Mouse (Mus musculus) C2C12 (cell line): Measurements from ENCODE around the gene Dach1. TPM values are rescaled to one million over a fixed set of nuclear protein-coding genes. Genes with fewer than 3 reads are reported as not detected.

Experiments used
- H3K27me3 ChIP-seq: one replicate; pipeline ENCODE4 v1.6.1; 2011; ENCODE audit not compliant: control insufficient read depth, insufficient read depth, insufficient read length
- H3K36me3 ChIP-seq: one replicate; pipeline ENCODE4 v1.6.1; 2011; ENCODE audit not compliant: control insufficient read depth, insufficient read depth
- H3K4me3 ChIP-seq: one replicate; pipeline ENCODE4 v1.5.1; 2011; ENCODE audit warnings: mild to moderate bottlenecking, control low read depth; ENCODE audit not compliant: poor library complexity, insufficient read depth, severe bottlenecking
- H3K79me2 ChIP-seq: one replicate; pipeline ENCODE4 v1.6.1; 2011; ENCODE audit not compliant: control insufficient read depth, insufficient read depth
- H3K79me3 ChIP-seq: one replicate; pipeline ENCODE4 v1.6.1; 2011; ENCODE audit warnings: low read depth, control low read depth
- H3ac ChIP-seq: one replicate; pipeline ENCODE3; 2011; ENCODE audit warnings: low read depth; ENCODE audit not compliant: control insufficient read depth, insufficient read length
- CEBPB ChIP-seq: IDR thresholded peaks from one replicate; pipeline ENCODE4 v1.6.1; 2011; ENCODE audit warnings: low read depth, mild to moderate bottlenecking, control low read depth, moderate library complexity
- CTCF ChIP-seq: IDR thresholded peaks from one replicate; pipeline ENCODE4 v1.5.1; 2011; ENCODE audit not compliant: control insufficient read depth, insufficient read depth, insufficient read length
- FOSL1 ChIP-seq: IDR thresholded peaks from one replicate; pipeline ENCODE4 v1.8.0; 2011; ENCODE audit warnings: mild to moderate bottlenecking, low read length; ENCODE audit not compliant: poor library complexity, insufficient read depth, severe bottlenecking
- MAX ChIP-seq: IDR thresholded peaks from one replicate; pipeline ENCODE4 v1.6.1; 2011; ENCODE audit warnings: mild to moderate bottlenecking, control low read depth
- MYOD1 ChIP-seq: IDR thresholded peaks from one replicate; pipeline ENCODE4 v1.6.1; 2011; ENCODE audit warnings: low read depth; ENCODE audit not compliant: control insufficient read depth, insufficient read length
- MYOG ChIP-seq: IDR thresholded peaks from one replicate; pipeline ENCODE4 v1.6.1; 2011; ENCODE audit not compliant: control insufficient read depth, insufficient read length; ENCODE audit errors: extremely low read depth
- USF1 ChIP-seq: IDR thresholded peaks from one replicate; pipeline ENCODE4 v1.6.1; 2011; ENCODE audit warnings: low read depth, mild to moderate bottlenecking, control low read depth, moderate library complexity
- polyA plus RNA-seq: library from polyadenylated mRNA; unstranded; fragments of >200 nt; fragmentation: generic; extraction: Trizol; gene quantifications from one replicate; pipeline ENCODE4 v1.2.1, GENCODE M21; 2012; ENCODE audit warnings: missing spikeins

The Dach1 gene
- polyA plus RNA-seq, 1 experiment: not detected

GRCm38 (mm10) chr14:98047670-98048069 lies 121.9 kb downstream of the Dach1 start:
- Histone ChIP-seq H3K4me3 (no peak overlapping the region), H3K27me3 (no peaks in the 10 kb centered on the region), H3K79me2 (no peaks in the 10 kb centered on the region), H3ac (no peak overlapping the region), H3K79me3 (no peaks in the 10 kb centered on the region), H3K36me3 (no peaks in the 10 kb centered on the region)
- no peak for TF ChIP-seq MYOD1
- TF ChIP-seq USF1: no peak
- TF ChIP-seq FOSL1: no peak
- no peak for TF ChIP-seq CEBPB
- no peak for TF ChIP-seq CTCF
- no peak for TF ChIP-seq MAX

GRCm38 (mm10) chr14:98046960-98047359 lies 122.6 kb downstream of the Dach1 start:
- no peak overlapping the region for H3K4me3 ChIP-seq
- no peaks in the 10 kb centered on the region for H3K36me3 ChIP-seq
- no peaks in the 10 kb centered on the region for H3K79me2 ChIP-seq
- H3K27me3 ChIP-seq: no peaks in the 10 kb centered on the region
- no peaks in the 10 kb centered on the region for H3K79me3 ChIP-seq
- no peak overlapping the region for H3ac ChIP-seq
- no peak for TF ChIP-seq MYOG
- no peak for TF ChIP-seq FOSL1
- TF ChIP-seq CTCF: no peak

GRCm38 (mm10) chr14:98038524-98038923 lies 131.0 kb downstream of the Dach1 start:
- TF ChIP-seq CTCF (no peak), CEBPB (no peak), USF1 (no peak), MAX (no peak), FOSL1 (no peak), MYOG (no peak), MYOD1 (no peak)
- Histone ChIP-seq H3K27me3 (no peaks in the 10 kb centered on the region), H3K79me3 (no peaks in the 10 kb centered on the region), H3K36me3 (no peaks in the 10 kb centered on the region), H3K79me2 (no peaks in the 10 kb centered on the region), H3ac (no peak overlapping the region), H3K4me3 (no peak overlapping the region)

GRCm38 (mm10) chr14:98037175-98037574 lies 132.4 kb downstream of the Dach1 start:
- Histone ChIP-seq H3ac (no peak overlapping the region), H3K79me3 (no peaks in the 10 kb centered on the region), H3K27me3 (no peaks in the 10 kb centered on the region), H3K36me3 (no peaks in the 10 kb centered on the region), H3K4me3 (no peak overlapping the region), H3K79me2 (no peaks in the 10 kb centered on the region)
- TF ChIP-seq CTCF: no peak
- no peak for TF ChIP-seq MYOD1
- no peak for TF ChIP-seq MYOG
- TF ChIP-seq CEBPB: no peak
- TF ChIP-seq FOSL1: no peak
- TF ChIP-seq USF1: no peak
- no peak for TF ChIP-seq MAX

GRCm38 (mm10) chr14:98035261-98035660 lies 134.3 kb downstream of the Dach1 start:
- Histone ChIP-seq H3K79me3 (no peaks in the 10 kb centered on the region), H3K27me3 (no peaks in the 10 kb centered on the region), H3K79me2 (no peaks in the 10 kb centered on the region), H3K4me3 (no peak overlapping the region), H3ac (no peak overlapping the region), H3K36me3 (no peaks in the 10 kb centered on the region)
- no peak for TF ChIP-seq CEBPB

- no peaks in the 10 kb centered on the region for H3K27me3 ChIP-seq
- TF ChIP-seq USF1: no peak
- H3K79me2 ChIP-seq: no peaks in the 10 kb centered on the region
- no peaks in the 10 kb centered on the region for H3K36me3 ChIP-seq
- no peak overlapping the region for H3ac ChIP-seq
- no peak overlapping the region for H3K4me3 ChIP-seq
- no peaks in the 10 kb centered on the region for H3K79me3 ChIP-seq
Measured at GRCm38 (mm10) chr14:98023540-98023939, 146.0 kb downstream of the Dach1 start.

- no peaks in the 10 kb centered on the region for H3K27me3 ChIP-seq
- no peak overlapping the region for H3K4me3 ChIP-seq
- TF ChIP-seq MAX (no peak), CTCF (no peak), FOSL1 (no peak), MYOD1 (no peak), USF1 (no peak), MYOG (no peak), CEBPB (no peak)
- H3K79me3 ChIP-seq: no peaks in the 10 kb centered on the region
- H3K36me3 ChIP-seq: no peaks in the 10 kb centered on the region
- no peak overlapping the region for H3ac ChIP-seq
- no peaks in the 10 kb centered on the region for H3K79me2 ChIP-seq
Measured at GRCm38 (mm10) chr14:98014053-98014452, 155.5 kb downstream of the Dach1 start.
